Mouse (Mus musculus) megakaryocyte, embryonic 14.5 days (primary cell): ENCODE data around the gene Dnaja1. TPM values are rescaled to one million over a fixed set of nuclear protein-coding genes. Genes with fewer than 3 reads are reported as not detected.

Source experiments
- H3K27me3 ChIP-seq: replicated peaks from 2 replicates; pipeline ENCODE3; 2012; ENCODE audit warnings: inconsistent platforms
- H3K36me3 ChIP-seq: replicated peaks from 2 replicates; pipeline ENCODE3; 2012; ENCODE audit warnings: low read length, inconsistent platforms, mixed read lengths
- H3K4me1 ChIP-seq: 2 replicates; pipeline ENCODE4 v1.6.1; 2012; ENCODE audit warnings: inconsistent platforms
- H3K4me3 ChIP-seq: replicated peaks from 2 replicates; pipeline ENCODE3; 2012; ENCODE audit warnings: moderate library complexity, mild to moderate bottlenecking, inconsistent platforms
- H3K9me3 ChIP-seq: 2 replicates; pipeline ENCODE4 v1.6.1; 2012; ENCODE audit warnings: inconsistent platforms
- FLI1 ChIP-seq: IDR thresholded peaks from 2 replicates; pipeline ENCODE4 v1.6.1; 2012; ENCODE audit warnings: low read length, inconsistent platforms, mixed read lengths
- GATA1 ChIP-seq: IDR thresholded peaks from 3 replicates; pipeline ENCODE4 v1.6.1; 2012; ENCODE audit warnings: mixed read lengths, low read length, inconsistent platforms, borderline replicate concordance
- polyA plus RNA-seq: library from polyadenylated mRNA; stranded (reverse); fragments of >175 nt; gene quantifications from 2 replicates; pipeline ENCODE4 v1.2.3, GENCODE M21; 2012; ENCODE audit warnings: low replicate concordance; ENCODE audit not compliant: insufficient read depth

Dnaja1 gene
- polyA plus RNA-seq = 0.81 and 43.5 TPM in 2 replicates

DNA sequence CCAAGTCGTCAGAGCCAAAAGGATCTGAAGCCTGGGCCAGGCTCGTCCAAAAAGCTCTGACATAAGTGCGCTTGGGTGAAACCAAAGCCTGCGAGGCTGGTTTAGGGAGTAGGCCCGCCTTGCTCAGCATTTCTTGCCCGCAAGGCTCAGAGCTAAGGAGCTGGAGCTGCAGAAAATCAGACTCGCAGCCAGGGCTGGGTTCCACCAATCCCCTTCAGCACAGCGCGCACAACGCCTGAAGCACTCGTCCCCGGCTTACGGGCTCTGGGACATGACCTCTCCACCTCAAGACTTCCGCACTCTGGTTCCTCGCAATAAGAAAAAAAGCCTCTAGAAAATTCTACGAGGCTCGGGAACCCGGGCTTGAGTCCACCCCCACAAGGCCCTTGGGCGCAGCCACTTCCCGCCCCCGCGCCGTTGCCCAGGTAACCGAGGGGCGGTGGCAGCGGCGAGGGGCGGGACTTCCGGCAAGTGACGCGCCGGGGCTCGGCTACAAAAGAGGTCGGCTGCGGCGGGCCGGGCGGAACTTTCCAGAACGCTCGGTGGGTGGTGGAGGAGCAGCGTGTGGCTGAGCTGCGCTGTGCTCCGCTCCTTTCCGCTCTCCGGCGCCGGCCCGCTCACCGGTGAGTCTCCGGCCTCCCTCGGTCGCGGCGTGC is at the start of gene Dnaja1:
TSS of gene Dnaja1 (plus strand) at position 140 of the 656 bp plus-strand sequence.
- Histone ChIP-seq H3K4me1 (peaks cover 42% of the 10 kb centered on the region), H3K4me3 (peak within 1 kb of the TSS; percentile 97), H3K27me3 (no peaks in the 10 kb centered on the region), H3K9me3 (no peaks in the 10 kb centered on the region), H3K36me3 (peaks cover 37% of the 10 kb centered on the region)
- no peak for TF ChIP-seq GATA1
- peak; percentile 48; the same call in 1 of the 2 replicates for TF ChIP-seq FLI1

DNA sequence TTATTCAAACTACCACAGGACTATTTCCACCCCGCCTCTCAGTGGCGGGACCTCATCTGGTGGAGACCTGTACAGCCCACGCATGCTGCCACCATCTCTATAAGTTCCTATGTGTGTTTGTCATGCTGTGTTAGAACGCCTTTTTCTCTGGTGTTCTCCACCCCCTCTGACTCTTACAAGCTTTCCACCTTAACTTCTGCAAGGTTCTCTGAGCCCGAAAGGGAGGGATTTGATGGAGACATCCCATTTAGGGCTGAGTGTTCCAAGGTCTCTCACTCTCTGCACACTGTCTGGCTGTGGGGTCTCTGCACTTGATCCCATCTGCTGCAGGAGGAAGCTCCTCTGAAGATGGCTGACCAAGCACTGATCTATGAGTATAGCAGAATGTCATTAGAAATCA is 48.4 kb upstream of the Dnaja1 start:
- no peak for TF ChIP-seq GATA1
- no peak for TF ChIP-seq FLI1
- no peak overlapping the region for H3K4me3 ChIP-seq
- H3K4me1 ChIP-seq = peaks cover 4% of the 10 kb centered on the region; the same call in 1 of the 2 replicates

GRCm38 (mm10) chr4:40676338-40676737 is 45.6 kb upstream of the Dnaja1 start:
- no peak for TF ChIP-seq FLI1
- Histone ChIP-seq H3K36me3 (no peaks in the 10 kb centered on the region), H3K4me3 (no peak overlapping the region), H3K4me1 (peaks cover 4% of the 10 kb centered on the region; the same call in 1 of the 2 replicates), H3K27me3 (peaks cover 19% of the 10 kb centered on the region), H3K9me3 (peaks cover 6% of the 10 kb centered on the region; the same call in 1 of the 2 replicates)

More for the DNA sequence above, 48.4 kb upstream of the Dnaja1 start:
- Histone ChIP-seq H3K27me3 (peaks cover 17% of the 10 kb centered on the region), H3K36me3 (no peaks in the 10 kb centered on the region), H3K9me3 (peaks cover 6% of the 10 kb centered on the region; the same call in 1 of the 2 replicates)

GRCm38 (mm10) chr4:40677132-40677531 is 44.8 kb upstream of the Dnaja1 start:
- no peaks in the 10 kb centered on the region for H3K36me3 ChIP-seq
- TF ChIP-seq GATA1 (no peak), FLI1 (no peak)
- no peak overlapping the region for H3K4me3 ChIP-seq
- H3K9me3 ChIP-seq = peaks cover 6% of the 10 kb centered on the region; the same call in 1 of the 2 replicates
- H3K27me3 ChIP-seq = peaks cover 19% of the 10 kb centered on the region
- H3K4me1 ChIP-seq = peaks cover 4% of the 10 kb centered on the region; the same call in 1 of the 2 replicates

GRCm38 (mm10) chr4:40680250-40680860 is 41.6 kb upstream of the Dnaja1 start:
- Histone ChIP-seq H3K9me3 (no peaks in the 10 kb centered on the region), H3K4me1 (peaks cover 6% of the 10 kb centered on the region), H3K4me3 (no peak overlapping the region), H3K27me3 (peaks cover 19% of the 10 kb centered on the region), H3K36me3 (peaks cover 18% of the 10 kb centered on the region)
- TF ChIP-seq FLI1 = no peak
- no peak for TF ChIP-seq GATA1

- Histone ChIP-seq H3K9me3 (no peaks in the 10 kb centered on the region), H3K4me3 (no peak overlapping the region), H3K4me1 (peaks cover 21% of the 10 kb centered on the region), H3K27me3 (peaks cover 11% of the 10 kb centered on the region), H3K36me3 (peaks cover 30% of the 10 kb centered on the region)
- no peak for TF ChIP-seq FLI1
These were observed 40.0 kb upstream of the Dnaja1 start for GRCm38 (mm10) chr4:40681908-40682307.

DNA sequence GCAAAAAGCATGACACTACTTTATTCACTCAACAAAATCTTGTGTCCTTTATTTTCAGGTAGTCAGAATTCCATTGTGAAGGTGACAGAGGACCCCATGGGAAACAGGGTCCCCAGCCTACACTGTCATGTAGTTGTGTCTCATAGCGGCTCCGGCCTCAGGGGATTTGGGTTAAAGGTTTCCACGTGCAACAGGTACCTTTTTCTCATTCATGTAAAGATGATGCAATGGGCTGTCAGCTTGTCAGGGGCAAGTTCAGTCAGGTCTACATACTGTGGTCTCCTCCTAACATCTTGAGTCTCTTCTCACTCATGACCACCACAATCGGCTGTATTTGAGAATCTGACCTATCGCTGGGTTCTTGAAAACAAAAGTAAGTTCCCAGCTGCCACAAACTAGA is 39.6 kb upstream of the Dnaja1 start:
- Histone ChIP-seq H3K4me1 (peaks cover 19% of the 10 kb centered on the region), H3K4me3 (no peak overlapping the region), H3K9me3 (no peaks in the 10 kb centered on the region), H3K27me3 (peaks cover 7% of the 10 kb centered on the region), H3K36me3 (peaks cover 34% of the 10 kb centered on the region)
- TF ChIP-seq GATA1 (no peak), FLI1 (no peak)

- Histone ChIP-seq H3K4me1 (peaks cover 19% of the 10 kb centered on the region), H3K9me3 (no peaks in the 10 kb centered on the region), H3K36me3 (peaks cover 43% of the 10 kb centered on the region), H3K4me3 (no peak overlapping the region), H3K27me3 (peaks cover 2% of the 10 kb centered on the region)
- TF ChIP-seq GATA1 (no peak), FLI1 (no peak)
These were observed 38.6 kb upstream of the Dnaja1 start for GRCm38 (mm10) chr4:40683306-40683705.

- Histone ChIP-seq H3K27me3 (no peaks in the 10 kb centered on the region), H3K4me3 (no peak overlapping the region), H3K9me3 (no peaks in the 10 kb centered on the region), H3K36me3 (peaks cover 84% of the 10 kb centered on the region), H3K4me1 (peaks cover 9% of the 10 kb centered on the region)
- no peak for TF ChIP-seq FLI1
- no peak for TF ChIP-seq GATA1
These were observed 30.9 kb upstream of the Dnaja1 start for GRCm38 (mm10) chr4:40691100-40691499.

DNA sequence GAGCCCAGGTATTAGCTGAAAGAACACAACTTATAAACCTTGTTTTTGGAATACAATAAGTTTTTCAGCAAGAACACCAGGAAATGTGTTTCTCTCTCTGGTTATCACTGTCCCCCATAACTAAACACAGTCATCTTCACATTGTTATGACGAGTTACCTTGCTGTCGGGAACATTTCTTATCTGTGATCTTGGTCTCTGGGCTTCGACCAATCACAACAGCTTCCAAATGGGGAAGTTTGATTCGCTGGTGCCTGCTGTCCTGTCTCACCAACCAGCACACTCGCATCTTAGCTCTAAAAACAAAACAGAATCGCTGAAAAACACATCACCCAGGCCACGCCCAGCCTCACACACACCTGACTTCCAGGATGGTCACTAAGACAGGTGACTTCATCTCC is 24.9 kb upstream of the Dnaja1 start:
- H3K4me1 ChIP-seq = peaks cover 27% of the 10 kb centered on the region
- H3K9me3 ChIP-seq = no peaks in the 10 kb centered on the region
- no peak for TF ChIP-seq GATA1
- H3K36me3 ChIP-seq = peaks cover 63% of the 10 kb centered on the region
- H3K4me3 ChIP-seq = no peak overlapping the region
- H3K27me3 ChIP-seq = no peaks in the 10 kb centered on the region
